Mouse (Mus musculus) ES-Bruce4 (cell line): ENCODE data around the gene Hepacam. TPM values are rescaled to one million over a fixed set of nuclear protein-coding genes. Genes with fewer than 3 reads are reported as not detected.
A peak's percentile ranks its signal among the peaks of the same experiment; 100 is the strongest.

Source experiments
- H3K27ac ChIP-seq: 2 replicates; pipeline ENCODE4 v1.5.1; 2012; ENCODE audit warnings: low read length, inconsistent platforms; ENCODE audit not compliant: insufficient read depth
- H3K27me3 ChIP-seq: 2 replicates; pipeline ENCODE4 v1.6.1; 2012; ENCODE audit warnings: mild to moderate bottlenecking, low read length, inconsistent platforms; ENCODE audit not compliant: control insufficient read depth, poor library complexity, insufficient read depth, severe bottlenecking
- H3K36me3 ChIP-seq: 2 replicates; pipeline ENCODE4 v1.6.1; 2012; ENCODE audit warnings: inconsistent platforms, mild to moderate bottlenecking, low read length, moderate library complexity; ENCODE audit not compliant: control insufficient read depth, poor library complexity, insufficient read depth, severe bottlenecking
- H3K4me1 ChIP-seq: one replicate; pipeline ENCODE4 v1.8.1; 2011; ENCODE audit warnings: low read length; ENCODE audit not compliant: control insufficient read depth, insufficient read depth
- H3K4me3 ChIP-seq: 2 replicates; pipeline ENCODE4 v1.5.1; 2011; ENCODE audit warnings: low read depth, mild to moderate bottlenecking, low read length
- H3K9ac ChIP-seq: 2 replicates; pipeline ENCODE4 v1.6.1; 2012; ENCODE audit warnings: low read depth, mild to moderate bottlenecking, inconsistent platforms; ENCODE audit not compliant: poor library complexity, severe bottlenecking
- H3K9me3 ChIP-seq: replicated peaks from 2 replicates; pipeline ENCODE4 v1.6.1; 2012; ENCODE audit warnings: mild to moderate bottlenecking, low read length, inconsistent platforms; ENCODE audit not compliant: control insufficient read depth, poor library complexity, insufficient read depth, severe bottlenecking
- CTCF ChIP-seq: IDR thresholded peaks from one replicate; pipeline ENCODE4 v1.8.1; 2011; ENCODE audit warnings: low read depth, low read length
- EP300 ChIP-seq: IDR thresholded peaks from 2 replicates; pipeline ENCODE4 v1.6.1; 2011; ENCODE audit warnings: low read depth, low read length; ENCODE audit not compliant: insufficient read depth
- POLR2A ChIP-seq: IDR thresholded peaks from one replicate; pipeline ENCODE4 v1.8.1; 2011; ENCODE audit warnings: low read length; ENCODE audit not compliant: insufficient read depth
- polyA plus RNA-seq: library from polyadenylated mRNA; stranded (reverse); fragments of >200 nt; gene quantifications from 2 replicates; pipeline ENCODE4 v1.2.4, GENCODE M21; 2011; ENCODE audit warnings: low read depth; ENCODE audit not compliant: missing spikeins, insufficient read depth, insufficient read length

Hepacam gene
- polyA plus RNA-seq, 1 experiment: 0.22 TPM

DNA sequence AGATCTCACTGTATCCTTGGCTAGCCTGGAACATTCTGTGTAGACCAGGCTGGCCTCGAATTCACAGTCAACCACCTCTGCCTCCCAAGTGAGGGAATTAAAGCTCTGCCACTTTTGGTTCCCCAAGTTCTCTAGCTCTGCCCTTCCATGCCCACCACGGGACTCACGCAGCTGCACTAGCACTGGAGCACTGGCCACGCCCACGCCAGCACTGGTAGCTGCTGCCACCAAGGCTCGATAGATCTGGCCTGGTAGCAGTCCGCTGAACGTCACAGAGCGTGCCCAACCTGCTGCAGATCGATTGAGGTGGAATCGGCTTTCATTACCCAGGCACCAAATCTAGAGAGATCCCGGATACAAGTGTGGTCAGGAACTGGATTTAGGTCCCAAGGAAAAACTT lies 54.1 kb downstream of the Hepacam start:
- no peaks in the 10 kb centered on the region for H3K27me3 ChIP-seq
- H3K36me3 ChIP-seq: no peaks in the 10 kb centered on the region
- H3K4me1 ChIP-seq: no peaks in the 10 kb centered on the region
- H3K9me3 ChIP-seq: no peaks in the 10 kb centered on the region
- no peak overlapping the region for H3K27ac ChIP-seq
- 0 out of 2 replicates have a peak overlapping the region, but pooled peaks have one; percentile 6 for H3K9ac ChIP-seq
- TF ChIP-seq EP300: no peak
- TF ChIP-seq POLR2A: no peak
- TF ChIP-seq CTCF: no peak
- H3K4me3 ChIP-seq: no peak overlapping the region

DNA sequence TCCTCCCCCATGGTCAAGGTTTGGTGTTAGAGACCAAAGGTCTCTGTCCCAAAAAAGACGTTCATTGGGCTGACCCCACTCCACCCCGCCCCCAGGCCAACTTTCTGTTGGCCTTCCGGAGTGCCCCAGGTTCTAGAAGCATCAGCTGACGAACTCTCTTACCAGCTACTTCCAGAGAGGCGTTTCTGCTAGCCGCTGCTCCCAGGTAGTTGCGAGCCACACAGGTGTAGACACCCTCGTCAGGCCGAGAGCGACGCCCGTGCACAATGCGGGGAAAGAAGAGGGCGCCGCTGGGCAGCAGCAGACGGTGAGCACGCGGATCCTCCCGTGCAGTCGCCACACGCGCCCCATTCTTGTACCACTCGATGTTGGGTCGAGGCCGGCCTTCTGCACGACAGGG lies 62.2 kb downstream of the Hepacam start:
- H3K9ac ChIP-seq: peak overlapping the region; percentile 10; the same call in 1 of the 2 replicates
- peak overlapping the region; percentile 6; the same call in 1 of the 2 replicates for H3K4me3 ChIP-seq
- no peaks in the 10 kb centered on the region for H3K9me3 ChIP-seq
- H3K27ac ChIP-seq: no peak overlapping the region
- H3K27me3 ChIP-seq: peaks cover 6% of the 10 kb centered on the region
- no peaks in the 10 kb centered on the region for H3K36me3 ChIP-seq
- peaks cover 2% of the 10 kb centered on the region for H3K4me1 ChIP-seq
- TF ChIP-seq POLR2A (no peak), EP300 (no peak), CTCF (no peak)

- peaks cover 2% of the 10 kb centered on the region for H3K4me1 ChIP-seq
- peaks cover 8% of the 10 kb centered on the region for H3K27me3 ChIP-seq
- H3K9me3 ChIP-seq: no peaks in the 10 kb centered on the region
- no peak overlapping the region for H3K9ac ChIP-seq
- no peak overlapping the region for H3K27ac ChIP-seq
- H3K4me3 ChIP-seq: no peak overlapping the region
- H3K36me3 ChIP-seq: no peaks in the 10 kb centered on the region
- TF ChIP-seq CTCF (peak; percentile 86), POLR2A (no peak), EP300 (0 out of 2 replicates have a peak, but pooled peaks have one; percentile 37)
Observed at GRCm38 (mm10) chr9:37430582-37430981, 63.4 kb downstream of the Hepacam start.

DNA sequence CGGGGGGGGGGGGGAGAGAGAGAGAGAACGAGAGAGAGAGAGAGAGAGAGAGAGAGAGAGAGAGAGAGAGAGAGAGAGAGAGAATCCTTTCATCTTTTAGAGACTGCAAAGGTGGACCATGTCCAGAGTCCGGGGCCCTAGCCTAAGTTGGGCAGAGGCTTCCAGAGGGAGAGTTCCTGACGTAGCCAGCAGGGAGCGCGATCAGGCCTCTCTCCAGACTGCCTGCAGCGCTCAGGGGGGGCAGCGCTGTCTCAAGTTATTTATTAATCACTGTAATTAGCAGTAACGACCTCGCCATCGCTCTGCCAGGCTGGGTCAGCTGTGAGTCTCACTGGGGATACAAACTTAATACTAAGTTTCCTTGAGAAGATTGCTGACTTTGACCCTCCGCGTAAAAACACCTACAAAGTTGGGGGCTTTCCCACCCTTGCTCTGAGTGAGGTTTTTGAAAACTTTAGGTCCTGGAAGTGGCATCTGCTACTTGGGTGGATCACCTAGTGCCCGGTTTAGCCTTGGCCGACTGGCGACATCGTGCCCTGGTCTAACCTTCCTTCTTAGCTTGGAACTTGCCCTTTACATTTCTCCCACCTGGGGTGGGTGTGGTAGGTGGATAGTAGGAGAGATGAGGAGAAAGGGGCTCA lies 65.0 kb downstream of the Hepacam start:
- no peaks in the 10 kb centered on the region for H3K9me3 ChIP-seq
- no peak overlapping the region for H3K27ac ChIP-seq
- peaks cover 8% of the 10 kb centered on the region for H3K27me3 ChIP-seq
- TF ChIP-seq EP300 (no peak), CTCF (peak; percentile 61)
- H3K4me3 ChIP-seq: 0 out of 2 replicates have a peak overlapping the region, but pooled peaks have one; percentile 53
- H3K36me3 ChIP-seq: no peaks in the 10 kb centered on the region
- H3K4me1 ChIP-seq: peaks cover 2% of the 10 kb centered on the region
- peak overlapping the region; percentile 33; the same call in 1 of the 2 replicates for H3K9ac ChIP-seq

DNA sequence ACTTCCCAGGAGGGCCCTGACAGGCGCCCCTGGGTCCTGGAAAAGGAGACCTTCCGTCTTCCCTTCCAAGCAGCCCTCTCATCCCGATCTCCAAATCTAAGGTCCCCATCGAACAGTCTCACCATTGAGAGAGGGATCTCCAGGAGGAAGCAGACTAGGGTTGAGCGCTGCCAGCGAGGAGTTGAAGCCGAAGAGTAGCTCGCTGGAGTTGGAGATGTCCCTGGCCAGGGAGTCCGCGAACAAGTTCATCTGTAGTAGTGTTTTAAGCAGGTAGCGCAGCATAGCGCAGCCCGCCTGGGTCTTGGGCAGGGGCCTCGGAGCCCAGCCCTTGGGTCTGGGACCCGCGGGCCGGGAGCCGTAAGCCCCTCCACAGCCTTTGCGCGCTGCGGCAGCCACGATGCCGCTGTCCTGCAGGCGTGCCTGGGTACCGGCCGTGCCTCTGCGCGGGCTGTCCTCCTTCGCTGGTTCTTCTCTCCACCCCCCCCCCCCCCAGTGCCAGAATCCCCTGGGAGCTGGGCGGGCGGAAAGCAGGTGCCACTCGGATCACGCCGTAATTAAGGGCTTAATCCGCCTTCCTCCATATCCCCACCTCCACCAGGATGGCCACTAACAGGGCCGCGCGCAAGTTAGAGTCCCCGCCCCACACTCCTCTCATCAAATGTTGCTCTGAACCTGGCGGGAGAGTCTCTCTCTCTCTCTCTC lies 65.7 kb downstream of the Hepacam start, which contains the start of gene Robo3:
TSS of gene Robo3 (minus strand) at position 527 of the 702 bp plus-strand sequence.
- H3K27me3 ChIP-seq: peaks cover 8% of the 10 kb centered on the region
- no peaks in the 10 kb centered on the region for H3K36me3 ChIP-seq
- H3K27ac ChIP-seq: no peak within 1 kb of the TSS
- H3K9ac ChIP-seq: peak within 1 kb of the TSS; percentile 33
- no peak for TF ChIP-seq EP300
- no peak for TF ChIP-seq CTCF
- TF ChIP-seq POLR2A: no peak
- no peaks in the 10 kb centered on the region for H3K9me3 ChIP-seq
- H3K4me3 ChIP-seq: peak within 1 kb of the TSS; percentile 53
- H3K4me1 ChIP-seq: peaks cover 2% of the 10 kb centered on the region
